Mouse (Mus musculus) brain, embryonic 14.5 days (tissue): ENCODE results near the gene Sipa1l1.

Source experiments
- CTCF ChIP-seq: fragments of 200-500 bp; IDR thresholded peaks from 2 replicates; pipeline ENCODE4 v1.5.1; 2012; ENCODE audit warnings: inconsistent platforms, mild to moderate bottlenecking, moderate library complexity, borderline replicate concordance; ENCODE audit not compliant: insufficient read depth, insufficient read length; ENCODE audit errors: extremely low read depth
- POLR2A ChIP-seq: fragments of 200-500 bp; IDR thresholded peaks from 2 replicates; pipeline ENCODE4 v1.6.1; 2012; ENCODE audit warnings: mild to moderate bottlenecking, inconsistent platforms, borderline replicate concordance; ENCODE audit not compliant: poor library complexity, insufficient read depth, insufficient read length, severe bottlenecking; ENCODE audit errors: extremely low read depth

DNA sequence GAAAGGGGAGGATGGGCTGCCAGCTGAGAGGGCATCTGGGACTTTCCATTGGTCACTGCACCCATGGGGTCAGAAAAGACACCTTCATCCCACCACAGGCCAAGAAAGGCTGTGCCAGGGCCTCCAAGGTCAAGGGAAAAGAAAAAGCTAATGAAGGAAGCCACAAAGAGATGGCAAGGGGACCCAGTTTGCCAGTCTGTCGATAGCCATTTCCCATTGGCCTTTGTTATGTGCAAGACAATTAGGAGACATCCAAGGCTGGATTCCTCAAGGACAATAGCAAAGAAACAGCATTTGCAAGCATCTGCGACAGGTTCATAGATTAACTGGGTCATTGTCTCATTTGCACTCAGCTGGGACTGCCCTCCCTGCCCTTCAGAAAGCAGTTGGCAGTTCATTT is 316.3 kb downstream of the Sipa1l1 start:
- TF ChIP-seq CTCF (no peak), POLR2A (no peak)
